Mouse (Mus musculus) megakaryocyte, embryonic 14.5 days (primary cell): Measurements from ENCODE around the gene Capn15. TPM values are rescaled to one million over a fixed set of nuclear protein-coding genes. Genes with fewer than 3 reads are reported as not detected.
A peak's percentile ranks its signal among the peaks of the same experiment; 100 is the strongest.

ENCODE experiments used
- H3K27me3 ChIP-seq: replicated peaks from 2 replicates; pipeline ENCODE3; 2012; ENCODE audit warnings: inconsistent platforms
- H3K36me3 ChIP-seq: replicated peaks from 2 replicates; pipeline ENCODE3; 2012; ENCODE audit warnings: low read length, inconsistent platforms, mixed read lengths
- H3K4me1 ChIP-seq: 2 replicates; pipeline ENCODE4 v1.6.1; 2012; ENCODE audit warnings: inconsistent platforms
- H3K4me3 ChIP-seq: replicated peaks from 2 replicates; pipeline ENCODE3; 2012; ENCODE audit warnings: moderate library complexity, mild to moderate bottlenecking, inconsistent platforms
- H3K9me3 ChIP-seq: 2 replicates; pipeline ENCODE4 v1.6.1; 2012; ENCODE audit warnings: inconsistent platforms
- FLI1 ChIP-seq: IDR thresholded peaks from 2 replicates; pipeline ENCODE4 v1.6.1; 2012; ENCODE audit warnings: low read length, inconsistent platforms, mixed read lengths
- GATA1 ChIP-seq: IDR thresholded peaks from 3 replicates; pipeline ENCODE4 v1.6.1; 2012; ENCODE audit warnings: mixed read lengths, low read length, inconsistent platforms, borderline replicate concordance
- polyA plus RNA-seq: library from polyadenylated mRNA; stranded (reverse); fragments of >175 nt; gene quantifications from 2 replicates; pipeline ENCODE4 v1.2.3, GENCODE M21; 2012; ENCODE audit warnings: low replicate concordance; ENCODE audit not compliant: insufficient read depth

Capn15 gene
- polyA plus RNA-seq, 1 experiment: 12.2 TPM

DNA sequence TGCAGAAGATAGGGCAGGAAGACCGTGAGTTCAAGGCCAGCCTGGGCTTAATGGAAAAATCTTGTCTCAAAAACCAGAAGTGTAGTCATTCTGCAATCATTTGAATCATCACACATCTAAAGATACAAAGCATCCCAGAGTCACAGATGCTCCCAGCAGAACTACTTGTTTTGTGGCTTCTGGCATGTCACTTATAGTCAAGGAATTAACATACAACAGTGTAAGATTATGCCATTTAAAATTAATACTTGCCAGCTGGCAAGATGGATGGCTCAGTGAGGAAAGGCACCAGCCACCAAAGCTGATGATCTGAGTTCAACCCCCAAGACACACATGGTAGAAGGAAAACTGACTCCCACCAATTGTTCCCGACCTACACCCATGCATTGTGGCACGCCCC, 31.4 kb upstream of the Capn15 start:
- no peaks in the 10 kb centered on the region for H3K9me3 ChIP-seq

GRCm38 (mm10) chr17:26013711-26014110, 28.1 kb upstream of the Capn15 start:
- Histone ChIP-seq H3K4me3 (no peak overlapping the region), H3K4me1 (peaks cover 18% of the 10 kb centered on the region), H3K36me3 (no peaks in the 10 kb centered on the region), H3K9me3 (no peaks in the 10 kb centered on the region), H3K27me3 (peaks cover 43% of the 10 kb centered on the region)
- no peak for TF ChIP-seq FLI1
- TF ChIP-seq GATA1: no peak

More for the DNA sequence above, 31.4 kb upstream of the Capn15 start:
- TF ChIP-seq GATA1: no peak
- TF ChIP-seq FLI1: no peak
- no peaks in the 10 kb centered on the region for H3K36me3 ChIP-seq
- peaks cover 43% of the 10 kb centered on the region for H3K27me3 ChIP-seq
- no peak overlapping the region for H3K4me3 ChIP-seq
- peaks cover 7% of the 10 kb centered on the region for H3K4me1 ChIP-seq

DNA sequence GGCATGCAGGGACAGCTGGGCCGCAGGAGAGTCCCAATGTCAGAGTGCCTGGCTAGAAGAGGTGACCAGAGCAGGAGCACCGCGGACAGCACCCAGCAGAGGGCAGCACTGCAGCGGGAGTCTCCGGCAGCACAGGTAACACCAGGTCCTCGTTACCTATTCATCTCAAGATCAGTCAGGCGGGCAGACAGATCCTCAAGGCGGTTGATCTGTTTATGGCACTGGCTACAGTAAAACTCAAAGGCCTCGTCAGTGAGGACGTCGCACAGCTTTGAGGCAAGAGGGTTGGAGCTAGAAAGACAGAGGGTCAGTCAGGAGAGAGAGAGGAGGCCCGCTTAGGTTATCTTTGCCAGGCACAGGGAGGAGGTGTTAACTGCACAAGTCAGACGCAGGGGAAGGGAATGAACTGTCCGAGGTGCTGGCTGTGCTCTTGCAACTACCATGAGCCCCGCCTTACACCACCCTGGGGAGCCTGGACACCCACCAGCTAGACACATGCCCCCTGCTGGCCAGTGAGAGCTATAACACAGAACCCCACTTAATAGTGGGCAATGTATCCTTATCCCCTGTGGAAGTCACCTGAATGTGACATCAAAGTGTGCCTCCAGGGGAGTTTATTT, 26.4 kb upstream of the Capn15 start:
- Histone ChIP-seq H3K27me3 (peaks cover 49% of the 10 kb centered on the region), H3K4me1 (peaks cover 36% of the 10 kb centered on the region), H3K4me3 (peak overlapping the region; percentile 62), H3K36me3 (no peaks in the 10 kb centered on the region), H3K9me3 (no peaks in the 10 kb centered on the region)
- TF ChIP-seq GATA1: no peak; the same call in 2 of the 3 replicates
- no peak for TF ChIP-seq FLI1

DNA sequence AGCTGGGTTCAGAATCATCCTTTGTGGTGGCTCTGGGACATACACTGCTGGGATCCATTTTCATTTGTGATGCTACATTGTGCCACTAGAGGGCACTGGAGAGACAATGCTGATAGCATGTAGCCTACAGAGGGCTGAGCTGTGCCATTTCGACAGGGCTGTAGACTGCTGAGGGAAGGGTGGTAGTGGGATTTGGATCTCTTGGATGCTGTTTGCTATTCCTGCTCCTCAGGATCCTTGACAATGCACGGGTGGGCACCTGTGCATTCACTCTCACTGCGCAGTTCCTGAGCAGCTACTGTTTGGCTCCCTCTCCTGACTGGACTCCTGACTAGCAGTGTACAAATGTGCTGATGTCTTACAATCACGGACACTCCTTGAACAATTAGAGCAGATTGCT, 23.9 kb upstream of the Capn15 start:
- Histone ChIP-seq H3K27me3 (peaks cover 66% of the 10 kb centered on the region), H3K9me3 (no peaks in the 10 kb centered on the region), H3K4me3 (peak overlapping the region; percentile 68), H3K36me3 (no peaks in the 10 kb centered on the region), H3K4me1 (peaks cover 60% of the 10 kb centered on the region)
- no peak for TF ChIP-seq GATA1
- no peak for TF ChIP-seq FLI1

DNA sequence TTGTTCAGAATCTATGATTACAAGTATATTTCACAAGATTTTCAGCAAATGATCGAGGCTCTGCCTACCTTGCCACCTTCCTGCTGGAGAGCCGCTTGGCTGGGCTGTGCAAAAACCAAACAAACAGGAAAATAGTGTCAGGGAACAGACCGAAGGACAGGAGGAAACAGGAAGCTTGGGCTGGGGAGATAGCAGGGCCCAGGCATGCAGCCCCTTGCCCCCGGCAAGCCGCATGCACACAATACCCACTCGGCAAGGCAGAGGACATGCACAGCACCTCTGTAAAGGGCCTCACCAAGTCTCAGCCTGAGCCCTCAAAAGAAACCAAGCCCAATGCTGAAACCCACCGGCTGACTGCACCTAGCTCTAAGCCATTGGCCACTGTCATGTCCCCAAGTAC, 23.2 kb upstream of the Capn15 start:
- Histone ChIP-seq H3K4me3 (peak overlapping the region; percentile 51), H3K36me3 (no peaks in the 10 kb centered on the region), H3K27me3 (peaks cover 71% of the 10 kb centered on the region), H3K9me3 (peaks cover 2% of the 10 kb centered on the region), H3K4me1 (peaks cover 68% of the 10 kb centered on the region)
- TF ChIP-seq GATA1 (no peak), FLI1 (no peak)

DNA sequence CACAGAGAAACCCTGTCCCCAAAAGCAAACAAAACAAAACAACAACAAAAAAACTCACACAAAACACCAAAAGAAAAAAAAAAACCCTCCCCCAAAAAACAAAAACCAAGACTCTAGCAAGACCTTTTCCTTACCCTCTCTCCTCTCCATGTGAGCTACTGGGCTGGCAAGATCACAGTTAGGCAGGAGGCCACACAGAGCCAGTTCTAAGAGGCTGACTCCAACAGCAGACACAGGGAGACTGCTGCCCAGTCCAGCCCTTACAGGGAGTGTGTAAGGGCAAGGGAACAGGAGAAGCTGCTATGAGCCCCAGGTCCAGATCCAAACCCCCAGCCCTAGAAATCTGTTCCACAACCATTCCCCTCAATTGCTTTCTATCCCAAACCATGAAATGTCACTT, 22.7 kb upstream of the Capn15 start:
- Histone ChIP-seq H3K27me3 (peaks cover 73% of the 10 kb centered on the region), H3K4me1 (peaks cover 71% of the 10 kb centered on the region), H3K4me3 (no peak overlapping the region), H3K9me3 (peaks cover 6% of the 10 kb centered on the region), H3K36me3 (peaks cover 3% of the 10 kb centered on the region)
- TF ChIP-seq FLI1 (no peak), GATA1 (no peak)

DNA sequence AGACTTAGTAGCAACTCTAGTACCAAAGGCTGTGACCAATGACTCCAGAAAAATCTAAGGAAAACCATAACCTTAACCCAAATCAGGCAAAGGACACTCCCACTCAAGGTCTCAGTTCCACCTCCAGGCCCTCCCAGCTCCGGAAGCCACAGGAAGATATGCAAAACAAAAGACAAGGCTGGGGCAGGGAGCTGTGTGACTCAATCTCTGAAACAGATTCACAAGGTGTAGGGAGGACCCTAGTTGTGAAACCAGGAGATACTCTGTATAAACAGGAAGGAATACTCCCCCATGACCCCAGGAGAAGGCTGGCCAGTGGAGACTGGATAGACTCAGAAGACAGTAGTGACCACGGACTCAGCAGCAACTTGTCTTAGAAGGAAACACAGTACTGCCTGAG, 22.1 kb upstream of the Capn15 start:
- TF ChIP-seq GATA1 (no peak), FLI1 (no peak)
- peaks cover 76% of the 10 kb centered on the region for H3K4me1 ChIP-seq
- no peak overlapping the region for H3K4me3 ChIP-seq
- peaks cover 3% of the 10 kb centered on the region for H3K36me3 ChIP-seq
- peaks cover 6% of the 10 kb centered on the region for H3K9me3 ChIP-seq
- peaks cover 75% of the 10 kb centered on the region for H3K27me3 ChIP-seq

- Histone ChIP-seq H3K4me3 (peak overlapping the region; percentile 71), H3K4me1 (peaks cover 68% of the 10 kb centered on the region), H3K27me3 (peaks cover 86% of the 10 kb centered on the region), H3K9me3 (peaks cover 6% of the 10 kb centered on the region), H3K36me3 (peaks cover 3% of the 10 kb centered on the region)
- no peak for TF ChIP-seq GATA1
- TF ChIP-seq FLI1: no peak
These were observed 20.3 kb upstream of the Capn15 start for GRCm38 (mm10) chr17:26005731-26006450.

- peaks cover 6% of the 10 kb centered on the region for H3K9me3 ChIP-seq
- H3K27me3 ChIP-seq: peaks cover 80% of the 10 kb centered on the region
- H3K4me3 ChIP-seq: peak overlapping the region; percentile 11
- TF ChIP-seq GATA1: no peak
- no peak for TF ChIP-seq FLI1
- H3K36me3 ChIP-seq: peaks cover 3% of the 10 kb centered on the region
- peaks cover 67% of the 10 kb centered on the region for H3K4me1 ChIP-seq
These were observed 19.1 kb upstream of the Capn15 start for GRCm38 (mm10) chr17:26004711-26005110.

GRCm38 (mm10) chr17:26003864-26004263, 18.3 kb upstream of the Capn15 start:
- TF ChIP-seq FLI1: no peak
- no peak for TF ChIP-seq GATA1
- peaks cover 59% of the 10 kb centered on the region for H3K4me1 ChIP-seq

More at GRCm38 (mm10) chr17:26003864-26004263, 18.3 kb upstream of the Capn15 start:
- Histone ChIP-seq H3K9me3 (peaks cover 6% of the 10 kb centered on the region), H3K27me3 (peaks cover 75% of the 10 kb centered on the region), H3K36me3 (peaks cover 3% of the 10 kb centered on the region), H3K4me3 (no peak overlapping the region)
